Mouse (Mus musculus): Measurements from ENCODE around the gene Disp1.

GRCm38 (mm10) chr1:183164648-183165071 lies 56.7 kb downstream of the Disp1 start:
- TF ChIP-seq CTCF (IDR thresholded peaks at IDR 0.05; ENCODE audit: low read depth, low read length) (no peak), POLR2AphosphoS5 (IDR thresholded peaks at IDR 0.05; ENCODE audit: insufficient replicate concordance, low read depth, low read length) (no peak), TAL1 (conservative IDR thresholded peaks at IDR 0.05; ENCODE audit: low read depth, low read length) (no peak), GATA1 (IDR thresholded peaks at IDR 0.05; ENCODE audit: borderline replicate concordance, low read length) (no peak)

Measured in G1E (cell line).